Mouse (Mus musculus) kidney, adult 9 months (tissue): Measurements from ENCODE around the gene Awat1.
A peak's percentile ranks its signal among the peaks of the same experiment; 100 is the strongest.

Experiments
- DNase-seq: peaks from one replicate; pipeline ENCODE4 v3.0.0; 2022

Awat1 gene

DNA sequence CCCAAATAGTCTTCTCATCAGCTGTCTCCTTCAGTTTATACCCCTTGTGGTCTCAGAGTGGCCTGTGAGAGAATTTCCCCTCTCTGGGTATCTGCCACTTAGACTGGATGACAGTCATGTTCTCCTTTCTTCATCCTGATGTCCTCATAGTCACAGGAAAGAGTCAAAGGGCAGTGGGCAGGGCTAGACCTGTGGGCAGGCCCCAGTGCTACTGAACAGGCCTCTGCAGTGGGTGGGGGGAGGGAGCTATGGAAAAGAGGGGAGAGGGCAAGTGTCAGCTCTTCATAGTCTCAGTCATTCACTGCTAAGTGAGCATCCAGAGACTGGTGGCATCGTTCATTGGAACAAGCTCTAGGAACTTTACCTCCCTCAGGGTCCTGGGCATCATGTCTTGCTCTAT is at the start of gene Awat1:
TSS of gene Awat1 (plus strand) at position 301 of the 400 bp plus-strand sequence.
- DNase-seq = no peak

GRCm38 (mm10) chrX:100524471-100524870 is 47.6 kb upstream of the Awat1 start, which contains the start of gene Dgat2l6:
Gene Dgat2l6, plus strand, starts transcription at chrX:100524838.
- no peak for DNase-seq

GRCm38 (mm10) chrX:100556026-100556425 is 16.0 kb upstream of the Awat1 start:
- no peak for DNase-seq

GRCm38 (mm10) chrX:100565696-100566095 is 6.4 kb upstream of the Awat1 start:
- DNase-seq = no peak

GRCm38 (mm10) chrX:100594791-100595190 is 22.7 kb downstream of the Awat1 start, which contains the start of gene P2ry4:
Gene P2ry4, minus strand, starts transcription at chrX:100594869.
- no peak for DNase-seq

- DNase-seq = peak; percentile 64
Measured at GRCm38 (mm10) chrX:100597439-100597838, 25.4 kb downstream of the Awat1 start.

- DNase-seq = no peak
Measured at GRCm38 (mm10) chrX:100599755-100600154, 27.7 kb downstream of the Awat1 start.

GRCm38 (mm10) chrX:100605314-100605713 is 33.3 kb downstream of the Awat1 start, which contains the start of gene Arr3:
Gene Arr3, plus strand, starts transcription at chrX:100605497.
- no peak for DNase-seq

DNA sequence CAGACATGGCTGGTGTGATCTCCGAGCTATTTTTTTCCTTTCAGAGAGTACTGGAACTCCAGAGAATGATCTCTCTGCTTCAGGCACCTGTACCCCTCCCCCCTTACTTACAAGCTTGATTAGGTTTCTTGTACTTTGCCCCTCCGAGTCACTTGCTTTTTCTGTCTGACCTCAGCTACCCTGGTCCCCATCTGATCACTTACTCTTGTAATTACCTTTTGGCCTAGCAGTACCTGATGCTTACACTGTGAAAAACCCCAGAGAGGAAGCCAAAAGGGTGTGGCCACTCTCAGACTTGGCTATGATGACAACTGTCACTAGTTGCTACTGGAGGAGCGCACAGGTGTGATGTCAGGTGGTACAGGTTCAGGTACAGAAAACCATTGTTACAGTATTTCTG is 46.4 kb downstream of the Awat1 start:
- DNase-seq = peak; percentile 55

GRCm38 (mm10) chrX:100621366-100621765 is 49.3 kb downstream of the Awat1 start:
- peak; percentile 42 for DNase-seq

GRCm38 (mm10) chrX:100624242-100624641 is 52.2 kb downstream of the Awat1 start:
- DNase-seq = no peak

DNA sequence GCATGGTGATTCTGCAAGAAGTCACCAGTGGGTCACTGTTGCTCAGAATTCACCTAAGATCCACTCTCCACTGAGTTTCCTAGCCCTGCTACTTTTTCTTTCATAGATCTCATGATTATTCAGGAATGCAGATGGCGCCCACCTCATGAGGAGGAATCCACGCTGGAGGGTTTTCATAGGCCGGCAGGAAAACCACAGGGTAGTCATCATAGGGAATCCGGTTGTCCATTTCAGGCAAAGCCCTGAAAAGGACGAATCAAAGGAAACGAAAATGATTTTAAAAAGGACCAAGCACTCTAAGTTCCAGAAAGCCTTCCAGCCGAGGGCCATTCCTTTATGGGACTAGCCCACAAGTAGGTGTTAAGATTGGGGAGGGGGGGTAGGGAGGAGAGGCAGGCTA is 53.1 kb downstream of the Awat1 start:
- DNase-seq = no peak

- DNase-seq = no peak
Measured at GRCm38 (mm10) chrX:100625546-100625801, 53.4 kb downstream of the Awat1 start, which contains the start of gene Kif4. Gene Kif4, plus strand, starts transcription at chrX:100625737.

GRCm38 (mm10) chrX:100625802-100626793 is 54.0 kb downstream of the Awat1 start, which contains the start of gene Pdzd11:
Gene Pdzd11, minus strand, starts transcription at chrX:100626568.
- peak; percentile 93 for DNase-seq
